Mouse (Mus musculus) hindbrain, postnatal 0 days (tissue): ENCODE data around the gene Wdr63. TPM values are rescaled to one million over a fixed set of nuclear protein-coding genes. Genes with fewer than 3 reads are reported as not detected.

ENCODE experiments used
- ATAC-seq: fragments of 200-750 bp; cut with Nextera tagmentation; 2 replicates; pipeline ENCODE4 v1.8.0; 2017; ENCODE audit warnings: mild to moderate bottlenecking, moderate TSS enrichment, moderate library complexity
- DNase-seq: peaks from one replicate; pipeline ENCODE4 v3.0.0-alpha.2; 2015; ENCODE audit warnings: low spot score
- H3K27ac ChIP-seq: fragments of 300-500 bp; sonication (generic); 2 replicates; pipeline ENCODE4 v1.5.1; 2014; ENCODE audit warnings: mild to moderate bottlenecking
- H3K27me3 ChIP-seq: fragments of 300-500 bp; sonication (generic); 2 replicates; pipeline ENCODE4 v1.6.1; 2014; ENCODE audit warnings: low read length, mixed read lengths; ENCODE audit not compliant: insufficient read depth
- H3K36me3 ChIP-seq: fragments of 300-500 bp; sonication (generic); 2 replicates; pipeline ENCODE4 v1.6.1; 2014; ENCODE audit warnings: low read length, mixed read lengths; ENCODE audit not compliant: insufficient read depth
- H3K4me1 ChIP-seq: fragments of 300-500 bp; sonication (generic); 2 replicates; pipeline ENCODE4 v1.6.1; 2014; ENCODE audit warnings: antibody characterized with exemption, low read length, mixed read lengths; ENCODE audit not compliant: insufficient read depth
- H3K4me2 ChIP-seq: fragments of 300-500 bp; sonication (generic); 2 replicates; pipeline ENCODE4 v1.6.1; 2014; ENCODE audit warnings: low read depth, mild to moderate bottlenecking, low read length, moderate library complexity, mixed read lengths
- H3K4me3 ChIP-seq: fragments of 300-500 bp; sonication (generic); 2 replicates; pipeline ENCODE4 v1.5.1; 2014; ENCODE audit warnings: low read length
- H3K9ac ChIP-seq: fragments of 300-500 bp; sonication (generic); replicated peaks from 2 replicates; pipeline ENCODE4 v1.6.1; 2014; ENCODE audit warnings: mild to moderate bottlenecking, low read length, moderate library complexity, mixed read lengths
- H3K9me3 ChIP-seq: fragments of 300-500 bp; sonication (generic); 2 replicates; pipeline ENCODE4 v1.6.1; 2016; ENCODE audit warnings: low read length, mixed read lengths
- CTCF ChIP-seq: IDR thresholded peaks from 2 replicates; pipeline ENCODE4 v1.5.1; 2016; ENCODE audit warnings: antibody characterized with exemption, control low read depth, low read depth
- WGBS: fragments of 180-500 bp; shearing (Covaris S2); extraction: QIAGEN DNeasy Blood & Tissue Kit; methylation state at CpG from one replicate; pipeline ENCODE4 v1.1.7; 2014; 5-methylcytosine and 5-hydroxymethylcytosine counted together
- polyA plus RNA-seq: library from polyadenylated mRNA; unstranded; fragments of >200 nt; fragmentation: Nextera tagmentation; extraction: Ambion mirVana; gene quantifications from 2 replicates; pipeline ENCODE4 v1.2.1, GENCODE M21; 2015
- total RNA-seq: library from RNA; depleted of rRNA; stranded (reverse); fragments of >200 nt; gene quantifications from 2 replicates; pipeline ENCODE4 v1.2.3, GENCODE M21; 2014

Wdr63 gene
- total and polyA plus RNA-seq, 2 experiments from 2014 or later, result 1.5 TPM

GRCm38 (mm10) chr3:146058263-146058662, 49.7 kb downstream of the Wdr63 start:
- H3K9ac ChIP-seq, result no peak overlapping the region
- no peak overlapping the region for H3K4me3 ChIP-seq
- H3K27me3 ChIP-seq, result no peaks in the 10 kb centered on the region
- no peaks in the 10 kb centered on the region for H3K4me1 ChIP-seq
- no peak overlapping the region for H3K27ac ChIP-seq
- H3K36me3 ChIP-seq, result no peaks in the 10 kb centered on the region
- ATAC-seq (no peak; the same call in 1 of the 2 replicates), DNase-seq (peak; percentile 69)
- 13% methylated on average over 4 of the region's 4 CpGs for WGBS
- peak; percentile 72 for TF ChIP-seq CTCF
- H3K9me3 ChIP-seq, result no peaks in the 10 kb centered on the region
- no peak overlapping the region for H3K4me2 ChIP-seq

GRCm38 (mm10) chr3:146057131-146057530, 50.8 kb downstream of the Wdr63 start:
- ATAC-seq (no peak), DNase-seq (no peak)
- no peak overlapping the region for H3K4me3 ChIP-seq
- H3K27me3 ChIP-seq, result no peaks in the 10 kb centered on the region
- H3K4me2 ChIP-seq, result no peak overlapping the region
- no peaks in the 10 kb centered on the region for H3K4me1 ChIP-seq
- no peak overlapping the region for H3K9ac ChIP-seq
- H3K9me3 ChIP-seq, result no peaks in the 10 kb centered on the region
- WGBS, result 82% methylated on average over 7 of the region's 7 CpGs
- no peak for TF ChIP-seq CTCF
- H3K27ac ChIP-seq, result no peak overlapping the region
- H3K36me3 ChIP-seq, result no peaks in the 10 kb centered on the region

DNA sequence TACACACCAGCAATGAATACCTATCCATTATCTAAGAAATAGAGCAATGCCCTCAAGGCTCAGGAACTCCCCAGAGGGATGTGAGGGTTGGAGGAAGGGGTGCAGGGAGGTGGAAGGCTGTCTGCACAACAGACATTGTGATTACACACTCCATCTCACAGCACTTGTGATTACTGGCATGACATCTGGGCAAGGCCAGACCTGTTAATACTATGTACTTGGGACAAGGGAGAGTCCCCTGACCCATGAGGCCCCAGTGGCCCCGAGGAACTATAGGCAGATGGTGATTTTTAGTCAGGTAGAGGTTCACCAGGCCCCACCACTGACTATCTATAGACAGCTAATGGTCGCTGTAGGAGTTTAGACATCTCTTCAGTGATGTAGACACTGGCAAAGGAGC, 54.1 kb downstream of the Wdr63 start:
- peaks cover 8% of the 10 kb centered on the region for H3K4me1 ChIP-seq
- no peaks in the 10 kb centered on the region for H3K36me3 ChIP-seq
- H3K4me2 ChIP-seq, result no peak overlapping the region
- no peaks in the 10 kb centered on the region for H3K27me3 ChIP-seq
- 78% methylated on average over 2 of the region's 2 CpGs for WGBS
- H3K4me3 ChIP-seq, result no peak overlapping the region
- DNase-seq, result no peak
- ATAC-seq, result no peak
- no peaks in the 10 kb centered on the region for H3K9me3 ChIP-seq
- no peak for TF ChIP-seq CTCF
- H3K9ac ChIP-seq, result no peak overlapping the region
- no peak overlapping the region for H3K27ac ChIP-seq

- TF ChIP-seq CTCF, result peak; percentile 28; the same call in 1 of the 2 replicates
- no peaks in the 10 kb centered on the region for H3K36me3 ChIP-seq
- H3K9me3 ChIP-seq, result no peaks in the 10 kb centered on the region
- no peak for DNase-seq
- no peaks in the 10 kb centered on the region for H3K27me3 ChIP-seq
- WGBS, result 69% methylated on average over 6 of the region's 6 CpGs
- no peak overlapping the region for H3K4me3 ChIP-seq
- no peak overlapping the region for H3K27ac ChIP-seq
- no peak for ATAC-seq
- H3K4me2 ChIP-seq, result no peak overlapping the region
- no peak overlapping the region for H3K9ac ChIP-seq
- H3K4me1 ChIP-seq, result peaks cover 8% of the 10 kb centered on the region
Measured at GRCm38 (mm10) chr3:146053082-146053814, 54.7 kb downstream of the Wdr63 start.

DNA sequence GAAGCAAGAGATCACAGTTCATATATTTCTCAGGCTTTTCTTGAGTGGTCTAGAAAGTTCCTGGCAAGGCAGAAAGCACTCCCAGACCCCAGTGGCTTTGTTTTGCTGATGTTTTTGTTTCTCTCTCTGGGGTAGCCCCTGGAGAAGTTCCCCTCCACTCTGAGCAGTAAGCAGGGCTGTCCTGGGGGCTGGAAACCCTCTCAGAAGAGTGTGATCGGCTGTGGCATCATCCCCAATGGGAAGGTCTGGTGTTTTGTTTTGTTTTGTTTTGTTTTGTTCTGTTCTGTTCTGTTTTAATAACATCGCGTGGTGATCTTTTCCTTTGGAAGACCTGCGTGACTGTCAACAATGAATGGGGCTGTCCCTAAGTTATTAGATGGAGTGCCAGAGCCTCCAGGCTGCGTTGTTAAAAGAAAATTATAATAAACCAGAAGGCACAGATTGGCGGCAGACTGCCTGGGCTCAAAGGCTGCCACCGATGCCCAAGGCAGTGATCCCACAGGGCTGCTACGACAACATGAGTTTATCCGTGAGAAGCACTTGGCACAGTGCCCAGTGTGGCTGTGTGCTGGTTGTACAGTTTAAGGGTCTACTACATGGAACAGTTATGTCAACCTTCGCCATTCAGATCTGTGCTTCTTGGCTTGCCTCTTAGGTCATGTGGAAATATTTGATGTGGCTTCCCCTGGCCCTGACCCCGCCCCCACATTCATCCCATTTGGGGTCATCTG, 56.5 kb downstream of the Wdr63 start:
- H3K4me1 ChIP-seq, result peaks cover 8% of the 10 kb centered on the region
- WGBS, result 15% methylated on average over 11 of the region's 11 CpGs
- no peak overlapping the region for H3K9ac ChIP-seq
- no peak overlapping the region for H3K4me3 ChIP-seq
- H3K36me3 ChIP-seq, result no peaks in the 10 kb centered on the region
- H3K27me3 ChIP-seq, result no peaks in the 10 kb centered on the region
- ATAC-seq, result peak; percentile 83
- H3K4me2 ChIP-seq, result peak overlapping the region; percentile 23; the same call in 1 of the 2 replicates
- H3K9me3 ChIP-seq, result no peaks in the 10 kb centered on the region
- no peak for TF ChIP-seq CTCF
- DNase-seq, result peak; percentile 89
- no peak overlapping the region for H3K27ac ChIP-seq

- 92% methylated on average over 5 of the region's 5 CpGs for WGBS
- no peaks in the 10 kb centered on the region for H3K27me3 ChIP-seq
Measured at GRCm38 (mm10) chr3:146049951-146050350, 58.0 kb downstream of the Wdr63 start.

More at GRCm38 (mm10) chr3:146049951-146050350, 58.0 kb downstream of the Wdr63 start:
- H3K27ac ChIP-seq, result no peak overlapping the region
- no peaks in the 10 kb centered on the region for H3K9me3 ChIP-seq
- no peak for ATAC-seq
- DNase-seq, result no peak
- H3K36me3 ChIP-seq, result no peaks in the 10 kb centered on the region
- H3K9ac ChIP-seq, result no peak overlapping the region
- no peak for TF ChIP-seq CTCF
- peaks cover 8% of the 10 kb centered on the region for H3K4me1 ChIP-seq
- no peak overlapping the region for H3K4me2 ChIP-seq
- H3K4me3 ChIP-seq, result no peak overlapping the region
